21 mouse cellular contexts compared by ENCODE assay signal in the genomic region with DNA sequence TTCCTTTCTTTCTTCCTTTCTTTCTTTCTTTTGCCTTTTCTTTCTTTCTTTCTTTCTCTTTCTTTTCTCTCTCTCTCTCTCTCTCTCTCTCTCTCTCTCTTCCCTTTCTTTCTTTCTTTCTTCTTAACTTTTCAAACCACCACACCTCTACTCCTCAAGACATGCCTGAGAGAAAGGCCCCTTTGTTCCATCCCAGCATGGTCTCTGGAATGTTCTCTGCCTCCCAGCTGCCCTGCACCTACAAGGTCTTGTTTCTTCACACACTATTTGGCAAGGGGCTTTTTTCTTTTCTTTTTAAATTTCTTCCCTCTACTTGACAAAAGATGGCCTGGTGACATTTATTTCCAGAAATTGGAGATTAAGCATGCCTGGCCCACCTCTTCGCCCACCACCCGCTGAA.
"Had no signal": no experiment of that assay in that cellular context is flagged by ENCODE, and none has a peak within 500 bp of the region (broad histone marks: within the 10 kb centered on the region; RNA-seq: fewer than 3 reads in every experiment).

No protein-coding gene starts in this region.

- H3K27ac ChIP-seq: heart, adult 2 months; hindbrain, embryonic 12.5 days; hindbrain, embryonic 14.5 days; hindbrain, postnatal 0 days; kidney, embryonic 15.5 days; kidney, postnatal 0 days; layer of hippocampus, adult 2 months; left cerebral cortex, adult 2 months; limb, embryonic 13.5 days; limb, embryonic 15.5 days; liver, embryonic 12.5 days; liver, embryonic 14.5 days had no signal

- H3K27me3 ChIP-seq: limb, embryonic 13.5 days; limb, embryonic 15.5 days had no signal

- DNase-seq: gastrocnemius, postnatal 14 days; gastrocnemius, postnatal 36 days; heart, postnatal 14 days; heart, postnatal 36 days; kidney, postnatal 4 days had no signal

- H3K4me2 ChIP-seq: heart, embryonic 11.5 days; heart, embryonic 13.5 days; heart, embryonic 15.5 days; hindbrain, embryonic 12.5 days; hindbrain, embryonic 14.5 days; kidney, embryonic 15.5 days; limb, embryonic 13.5 days; limb, embryonic 15.5 days; liver, embryonic 12.5 days had no signal

- H3K4me3 ChIP-seq: heart, adult 2 months; heart, embryonic 13.5 days; heart, embryonic 15.5 days; hindbrain, embryonic 12.5 days; kidney, embryonic 15.5 days; layer of hippocampus, adult 2 months; left cerebral cortex, adult 2 months; limb, embryonic 13.5 days; limb, embryonic 15.5 days; liver, embryonic 12.5 days had no signal

- H3K9me3 ChIP-seq: heart, embryonic 13.5 days; heart, embryonic 15.5 days; kidney, embryonic 15.5 days; limb, embryonic 13.5 days; limb, embryonic 15.5 days; liver, embryonic 12.5 days had no signal

- H3K36me3 ChIP-seq: limb, embryonic 15.5 days had no signal

- H3K9ac ChIP-seq: heart, embryonic 13.5 days; heart, embryonic 15.5 days; hindbrain, embryonic 12.5 days; hindbrain, embryonic 14.5 days; kidney, embryonic 15.5 days; limb, embryonic 13.5 days; limb, embryonic 15.5 days; liver, embryonic 12.5 days; liver, embryonic 14.5 days had no signal

- ATAC-seq: hindbrain, postnatal 0 days; intestine, embryonic 16.5 days; liver, embryonic 12.5 days had no signal
